Mouse (Mus musculus) c-Kit-positive CD71-positive TER-119-positive erythroid progenitor cells, embryonic 14.5 days (primary cell): Measurements from ENCODE around the gene Gm7792.
"Not testable (repeated sequence)": the region's sequence is repeated elsewhere in the genome, so short reads cannot be mapped to it uniquely, and the experiment has no call there.

Source experiments
- DNase-seq: peaks from one replicate; pipeline ENCODE4 v3.0.0-alpha.2; 2013; ENCODE audit warnings: low spot score

Gm7792 gene

GRCm38 (mm10) chr5:93843476-93843875 is at the start of gene Gm7792:
Gm7792 (plus strand) TSS chr5:93843776.
- DNase-seq = not testable (repeated sequence)
